Mouse (Mus musculus) E14TG2a.4 (cell line): Measurements from ENCODE around the gene Sdk1.

ENCODE experiments used
- CTCF ChIP-seq: conservative IDR thresholded peaks from 2 replicates; pipeline ENCODE4 v1.5.1; 2014; ENCODE audit warnings: low read length
- NANOG ChIP-seq: IDR thresholded peaks from 2 replicates; pipeline ENCODE4 v1.6.1; 2014; ENCODE audit warnings: borderline replicate concordance, low read length, mixed read lengths
- POU5F1 ChIP-seq: IDR thresholded peaks from 2 replicates; pipeline ENCODE4 v1.6.1; 2014; ENCODE audit warnings: low read length, borderline replicate concordance

DNA sequence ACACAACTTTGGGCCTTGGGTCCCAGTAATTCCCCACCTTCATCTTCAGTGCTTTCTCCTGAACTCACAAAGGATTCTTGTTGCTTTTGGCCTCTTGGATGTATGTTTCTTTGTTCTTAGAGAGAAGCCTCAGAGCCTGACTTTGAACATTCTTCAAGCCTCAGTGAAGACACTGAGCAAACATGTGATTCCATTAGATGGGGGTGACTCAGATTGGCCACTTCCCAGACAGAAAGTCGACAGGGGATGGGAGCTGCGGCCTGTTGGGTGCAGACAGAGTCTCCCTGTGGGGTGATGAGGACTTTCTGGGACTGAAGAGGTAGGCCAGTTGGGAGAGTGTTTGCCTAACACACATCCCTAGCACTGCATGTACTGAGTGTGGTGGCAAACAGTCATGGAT lies 405.3 kb downstream of the Sdk1 start:
- TF ChIP-seq CTCF (no peak), NANOG (no peak), POU5F1 (no peak)
